Mouse (Mus musculus) yolk sac, embryonic 10.5 days (tissue): ENCODE results near the gene Tenm4.
A peak's percentile ranks its signal among the peaks of the same experiment; 100 is the strongest.
"Not testable (repeated sequence)": the region's sequence is repeated elsewhere in the genome, so short reads cannot be mapped to it uniquely, and the experiment has no call there.

Source experiments
- DNase-seq: peaks from one replicate; pipeline ENCODE4 v3.0.0-alpha.2; 2017; ENCODE audit warnings: low spot score

Gene Tenm4

DNA sequence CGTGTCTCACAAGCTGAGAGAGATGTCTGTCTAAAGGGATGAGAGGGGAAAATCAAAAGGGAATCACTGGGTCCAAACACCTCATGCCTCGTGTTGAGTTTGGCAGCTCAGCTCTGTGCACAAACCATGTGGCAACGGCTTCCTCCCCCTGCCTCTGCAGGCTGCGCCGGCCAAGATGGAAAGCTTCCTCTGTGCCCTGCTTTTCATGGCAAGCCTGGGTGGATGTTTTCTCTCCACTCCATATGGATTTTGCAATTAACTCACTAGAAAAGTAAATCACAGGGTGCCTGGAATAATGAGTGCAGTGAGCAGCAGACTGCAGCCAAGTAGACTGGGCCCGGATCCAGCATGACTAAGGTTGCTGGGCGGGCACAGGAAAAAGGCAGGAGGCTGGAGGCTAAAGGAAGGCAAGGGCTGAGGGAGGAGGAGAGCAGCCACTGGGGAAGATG is 404.2 kb downstream of the Tenm4 start:
- no peak for DNase-seq

DNA sequence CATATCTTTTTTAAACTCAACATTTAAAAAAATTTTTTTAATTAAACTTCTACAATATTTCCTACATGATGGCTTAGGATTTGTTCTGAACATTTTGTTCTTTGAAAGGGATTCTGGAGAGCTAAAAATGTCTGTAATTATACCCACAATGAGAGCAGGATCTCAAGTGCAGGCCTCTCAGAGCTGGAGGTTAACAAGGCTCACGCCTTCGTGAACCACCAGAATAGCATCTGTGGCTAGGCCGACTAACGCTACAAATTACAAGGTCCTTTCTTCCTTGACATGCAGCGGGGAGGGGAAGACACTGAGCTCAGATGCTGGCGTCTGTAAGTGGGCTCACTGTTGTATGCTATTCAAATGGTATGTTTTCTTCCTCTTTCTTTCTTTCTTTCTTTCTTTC is 411.7 kb downstream of the Tenm4 start:
- no peak for DNase-seq

DNA sequence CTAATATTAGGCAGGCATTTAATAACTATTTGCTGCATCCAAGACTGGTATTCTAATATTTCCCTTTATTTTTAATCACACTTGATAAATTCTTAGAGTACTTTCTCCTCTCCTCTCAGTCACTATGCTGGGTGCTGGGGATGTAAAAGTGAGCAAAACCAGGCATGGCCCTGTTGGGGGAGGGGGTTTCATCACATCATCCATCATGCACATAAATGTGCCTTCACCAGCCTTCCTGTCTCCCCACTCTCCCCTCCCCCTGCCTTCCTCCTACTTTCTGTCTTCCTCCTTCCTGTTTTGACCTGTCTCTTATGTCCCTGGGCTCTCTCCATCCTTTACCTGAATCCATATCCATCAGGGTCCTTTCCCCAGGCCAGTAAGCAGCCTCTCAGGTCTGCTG is 416.4 kb downstream of the Tenm4 start:
- no peak for DNase-seq

DNA sequence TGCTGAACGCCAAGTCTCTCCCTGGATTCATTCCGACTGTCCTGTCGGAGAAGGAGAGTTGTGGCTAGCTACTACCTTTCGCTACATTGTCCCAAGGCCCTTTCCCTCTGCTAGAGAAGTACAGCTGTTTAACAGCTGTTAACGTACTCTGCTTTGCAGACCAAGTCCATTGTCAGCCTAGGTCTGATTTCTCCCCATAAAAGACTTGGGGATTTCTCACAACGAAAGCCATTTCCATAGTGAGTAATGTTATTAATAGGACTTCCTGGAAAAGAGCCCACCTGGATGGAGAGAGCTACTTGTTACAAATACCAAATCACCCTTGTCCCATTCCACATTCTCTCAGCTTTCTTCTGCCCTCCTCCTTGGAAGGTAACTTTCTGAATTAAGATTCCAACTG is 417.5 kb downstream of the Tenm4 start:
- no peak for DNase-seq

DNA sequence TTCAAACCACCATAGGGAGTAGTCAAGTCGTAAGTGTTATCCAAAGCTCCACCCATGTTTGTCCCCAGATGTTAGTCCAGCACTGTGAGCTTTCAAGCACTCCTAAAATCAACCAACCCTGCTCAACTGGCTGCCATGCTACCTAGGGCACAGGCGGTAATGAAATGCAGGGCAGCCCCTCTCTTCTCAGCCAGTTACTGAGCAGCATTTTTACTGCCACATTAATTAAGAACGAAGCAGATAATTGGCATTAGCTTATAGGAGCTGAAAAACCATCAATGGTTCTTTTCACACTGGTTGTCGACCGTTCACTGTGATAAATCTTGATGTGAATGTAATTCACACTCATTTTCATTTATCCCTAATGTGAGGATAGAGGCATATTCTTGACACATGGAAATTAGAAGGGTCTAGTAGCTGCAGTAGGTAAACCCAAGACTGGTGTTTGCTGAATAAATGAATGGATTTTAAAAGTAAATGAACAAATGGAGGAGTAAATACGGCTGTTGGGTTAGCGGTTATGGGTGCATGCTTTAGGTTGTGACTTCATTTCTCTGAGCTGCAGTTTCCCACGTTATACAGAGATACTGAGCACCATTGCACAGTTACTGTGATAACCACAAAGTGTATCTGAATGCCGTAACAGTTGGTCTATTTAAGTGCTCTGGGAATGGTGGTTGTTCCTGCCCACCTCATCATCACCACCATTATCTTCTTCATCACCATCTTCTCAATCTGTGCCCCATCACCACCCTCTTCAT is 424.7 kb downstream of the Tenm4 start:
- DNase-seq, result no peak

DNA sequence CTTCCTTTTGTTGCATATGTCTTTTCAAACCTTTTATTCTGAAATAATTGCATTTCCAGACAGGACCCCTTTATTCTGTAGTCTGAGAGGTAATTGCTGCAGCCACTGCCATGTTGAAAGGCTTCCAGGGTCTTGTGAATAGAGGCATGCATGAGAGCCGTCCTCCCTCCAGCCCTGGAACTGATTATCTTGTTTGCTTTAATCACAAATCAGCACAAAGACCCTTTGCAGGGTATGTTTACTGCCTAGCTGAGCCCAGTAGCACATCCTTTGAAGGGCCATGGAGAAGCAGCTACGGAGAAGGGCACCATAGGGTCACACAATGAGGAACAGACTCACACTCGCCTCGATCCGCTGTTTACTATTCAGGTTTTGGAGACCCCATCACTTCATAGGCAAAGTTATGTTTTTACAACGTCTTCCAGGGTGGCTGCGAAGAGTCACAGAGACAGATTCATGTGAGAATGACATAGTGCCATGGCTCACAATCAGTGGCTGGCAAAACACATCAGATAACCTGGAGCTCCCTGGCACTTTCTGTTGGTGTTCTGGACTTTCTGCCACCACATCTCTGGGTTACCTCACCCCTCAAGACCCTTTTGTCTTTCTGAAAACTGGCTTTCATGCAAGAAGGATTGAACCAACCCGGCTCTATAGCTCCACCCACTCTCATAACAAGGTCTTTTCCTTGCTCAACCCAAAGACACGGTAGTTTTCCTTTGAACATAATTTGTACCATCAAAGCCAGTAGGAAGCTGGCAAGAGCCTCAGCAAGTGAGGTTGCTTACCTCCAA is 425.6 kb downstream of the Tenm4 start:
- no peak for DNase-seq

DNA sequence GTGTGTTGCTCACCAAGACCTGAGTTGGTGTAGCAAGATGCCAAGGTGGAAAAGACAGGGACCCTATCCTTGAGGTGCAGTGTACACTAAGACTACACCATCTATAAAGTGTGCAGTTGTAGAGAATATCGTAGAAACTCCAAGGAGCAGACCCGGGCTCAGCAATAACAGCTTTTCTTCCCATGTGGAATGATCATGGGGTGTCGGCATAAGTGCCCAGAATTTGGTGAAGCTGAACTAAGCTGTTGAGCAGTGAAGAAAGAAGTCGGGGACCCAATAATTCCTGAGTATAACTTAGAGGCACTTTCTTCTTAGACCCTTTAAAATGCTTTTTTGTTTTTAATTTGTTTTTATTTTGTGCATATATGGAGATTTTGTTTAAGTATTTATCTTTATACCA is 426.8 kb downstream of the Tenm4 start:
- DNase-seq, result no peak

DNA sequence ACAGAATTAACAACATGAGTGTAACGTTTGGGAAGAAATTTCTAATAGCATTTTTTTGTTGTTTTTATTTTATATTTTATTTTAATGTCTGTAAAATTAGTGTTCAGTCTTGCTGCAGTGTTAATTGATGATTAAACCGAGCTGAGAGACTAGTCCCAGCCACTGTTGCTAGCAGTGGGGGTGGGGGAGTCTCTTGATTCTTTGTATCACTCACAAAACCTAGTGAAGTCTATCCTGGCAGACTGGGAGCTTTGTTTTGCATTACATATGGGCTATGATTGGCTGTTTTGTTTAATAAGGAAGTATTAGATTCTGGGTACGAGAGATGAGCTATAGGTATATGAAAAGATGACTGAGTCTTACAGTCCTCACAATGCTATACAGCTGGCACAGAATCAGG is 428.0 kb downstream of the Tenm4 start:
- DNase-seq, result no peak

DNA sequence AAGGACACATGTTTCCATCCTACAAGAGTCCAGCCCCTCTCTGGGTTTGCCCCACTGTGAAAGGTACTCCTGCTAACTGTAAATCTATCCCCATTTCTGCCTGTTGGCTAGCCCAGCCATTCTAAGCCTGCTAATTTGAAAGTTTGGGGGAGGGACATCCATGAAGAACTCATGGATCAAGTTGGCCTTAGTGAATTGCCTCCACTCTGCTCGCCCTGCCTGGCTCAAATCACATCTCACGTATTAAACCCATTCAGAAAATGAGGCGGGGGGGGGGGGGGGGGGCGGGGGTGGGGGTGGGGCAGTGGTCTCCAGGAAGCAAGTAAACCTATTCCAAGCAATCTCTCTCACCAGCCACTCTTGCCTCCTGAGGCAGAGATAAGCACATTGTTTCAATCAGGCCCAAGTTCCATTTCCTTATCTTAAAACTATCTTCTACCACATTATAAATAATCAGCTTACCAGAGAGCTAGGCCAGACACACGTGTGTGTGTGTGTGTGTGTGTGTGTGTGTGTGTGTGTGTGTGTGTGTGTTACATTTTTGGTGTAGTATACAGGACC is 429.4 kb downstream of the Tenm4 start:
- no peak for DNase-seq

DNA sequence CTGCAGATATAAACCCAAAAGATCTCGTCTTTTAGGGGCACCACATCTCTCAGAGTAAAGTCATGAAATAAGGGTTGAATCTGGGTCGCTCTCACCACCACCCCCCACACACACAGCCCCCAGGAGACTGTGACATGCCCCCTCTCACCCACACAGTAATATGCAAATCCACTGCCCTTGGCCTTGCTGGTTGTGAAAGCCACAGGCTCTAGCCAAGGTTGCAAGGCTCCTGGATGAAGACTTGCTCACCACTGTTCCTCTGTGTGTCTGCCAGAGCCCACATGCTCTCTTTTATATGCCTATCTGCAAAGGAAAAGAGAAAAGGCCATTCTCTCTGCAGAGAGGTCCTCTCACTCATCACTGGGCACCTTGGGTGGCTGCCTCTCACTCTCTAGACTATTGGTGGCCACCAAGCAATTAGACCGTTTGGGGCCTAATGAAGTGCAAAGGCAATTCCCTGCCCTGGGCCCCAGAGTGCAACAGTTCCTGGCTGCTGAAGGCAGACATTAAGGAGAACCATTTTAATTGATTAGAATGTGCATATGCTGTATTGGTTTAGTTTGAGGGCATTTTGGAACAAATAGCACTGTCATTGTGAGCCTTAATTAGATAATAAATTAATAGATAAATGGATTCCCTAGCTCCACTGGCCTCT is 433.2 kb downstream of the Tenm4 start:
- no peak for DNase-seq

DNA sequence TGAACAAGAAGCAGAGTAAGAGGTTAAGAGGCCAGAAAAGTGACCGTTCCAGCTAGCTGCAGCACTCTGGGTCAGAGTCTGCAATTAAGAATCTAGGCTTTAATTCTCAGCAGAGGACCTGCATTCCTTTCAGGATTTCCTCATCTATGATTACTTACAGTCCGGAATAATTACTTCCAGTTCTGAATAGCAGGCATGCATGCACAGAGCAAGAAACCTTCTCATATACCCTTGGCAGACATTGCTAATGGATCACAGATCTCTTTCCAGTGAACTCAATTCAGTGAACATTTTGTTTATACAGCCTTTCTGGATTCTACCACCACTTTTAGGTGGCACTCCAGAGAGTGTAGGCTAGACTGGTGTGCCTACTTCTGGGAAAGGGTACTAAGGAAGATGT is 434.3 kb downstream of the Tenm4 start:
- DNase-seq, result no peak

DNA sequence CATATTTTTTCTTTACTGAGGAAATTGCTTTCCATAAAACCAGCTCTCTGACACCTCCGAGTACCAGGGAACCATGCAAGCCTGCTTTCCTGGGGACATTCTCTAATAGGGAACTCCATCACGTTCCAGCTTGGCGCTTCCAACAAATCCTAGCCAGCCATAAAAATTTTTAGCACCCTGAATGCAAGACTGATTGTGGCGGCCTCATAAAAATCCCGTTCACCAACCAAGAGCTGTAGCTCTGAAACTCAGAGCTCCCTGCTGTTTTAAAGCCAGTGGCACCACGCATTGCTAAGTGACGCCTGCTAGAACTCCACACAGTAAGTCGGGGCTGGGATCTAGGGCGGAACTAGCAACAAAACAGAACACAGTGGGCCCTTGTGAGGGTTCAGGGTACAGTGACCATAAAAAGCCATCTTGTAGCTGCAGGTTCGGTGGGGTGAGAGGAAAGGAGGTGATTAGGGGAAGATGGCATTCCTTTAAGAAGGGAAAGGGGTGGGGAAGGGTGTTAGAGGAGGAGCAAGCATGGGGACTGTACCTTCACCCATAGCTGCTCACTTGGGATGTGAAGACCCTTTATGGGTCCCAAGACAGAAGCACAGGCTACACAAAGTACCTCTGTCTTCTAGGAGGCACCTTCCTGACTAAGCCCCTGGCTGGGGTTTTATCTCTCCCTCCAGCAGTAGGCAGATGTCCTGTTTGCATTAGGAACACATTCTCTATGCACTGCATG is 439.0 kb downstream of the Tenm4 start:
- DNase-seq, result no peak

DNA sequence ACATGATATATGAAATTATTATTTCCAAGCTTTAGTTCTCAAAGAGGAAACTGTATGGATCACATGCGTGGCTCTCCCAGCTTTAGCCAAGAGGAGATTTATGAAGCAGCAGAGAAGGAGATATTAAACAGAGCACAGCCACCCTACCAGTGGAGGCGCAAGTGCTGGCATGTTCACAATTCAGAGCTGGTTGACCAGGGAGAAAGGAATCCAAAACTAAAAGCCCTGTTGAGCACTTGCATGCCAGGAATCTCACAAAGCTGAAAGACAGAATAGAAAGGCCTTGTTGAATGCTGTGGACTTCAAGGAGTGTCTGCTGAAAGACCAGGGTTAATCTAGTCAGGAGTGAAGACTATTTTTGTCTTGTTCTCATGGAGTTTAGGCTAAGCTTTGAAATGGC is 446.3 kb downstream of the Tenm4 start:
- DNase-seq, result no peak

DNA sequence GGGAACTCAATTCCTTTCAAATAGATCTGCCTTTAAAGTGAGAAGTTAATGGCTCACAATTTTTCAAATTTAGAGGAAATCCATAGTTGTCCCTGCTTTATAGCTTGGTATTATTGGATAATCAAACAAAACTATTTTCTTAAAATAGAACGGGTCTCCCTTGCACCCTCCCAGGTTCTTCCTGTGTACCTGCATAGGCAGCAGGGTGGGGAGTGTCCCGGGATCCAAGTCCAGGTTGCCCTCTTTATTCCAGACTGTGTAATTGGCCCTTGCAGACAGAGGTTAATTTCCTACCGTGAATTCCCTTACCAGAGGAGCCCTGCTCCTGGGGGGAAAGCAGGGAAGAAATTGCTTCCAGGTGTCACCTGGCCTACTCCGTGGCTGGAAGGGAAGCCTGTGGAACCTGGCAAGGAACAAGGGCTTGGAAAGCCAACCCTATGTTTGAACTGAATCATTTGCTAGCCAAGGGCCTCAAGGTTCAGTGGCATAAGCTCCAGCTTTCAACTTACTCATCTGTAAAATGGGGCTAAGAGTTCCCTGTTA is 449.0 kb downstream of the Tenm4 start:
- DNase-seq, result no peak

DNA sequence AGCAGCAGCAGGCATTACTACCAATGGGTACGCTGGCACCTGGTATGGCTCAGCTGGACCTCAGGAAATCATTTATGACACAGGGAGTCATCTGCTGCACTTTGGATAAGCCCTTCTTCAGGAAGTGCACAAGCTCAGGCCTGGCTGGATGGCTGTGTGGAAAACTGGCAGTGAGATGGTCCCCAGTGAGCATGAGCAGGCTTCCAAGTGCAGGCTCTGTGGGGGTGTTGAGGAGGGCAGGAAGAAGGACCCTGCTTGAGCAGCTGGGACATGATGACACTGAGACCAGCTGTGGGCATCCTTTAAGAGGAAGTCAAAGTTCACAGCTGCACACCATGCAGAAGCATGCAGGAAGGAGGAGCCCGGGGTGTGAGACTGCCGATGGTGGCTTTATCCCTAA is 455.3 kb downstream of the Tenm4 start:
- DNase-seq, result no peak

DNA sequence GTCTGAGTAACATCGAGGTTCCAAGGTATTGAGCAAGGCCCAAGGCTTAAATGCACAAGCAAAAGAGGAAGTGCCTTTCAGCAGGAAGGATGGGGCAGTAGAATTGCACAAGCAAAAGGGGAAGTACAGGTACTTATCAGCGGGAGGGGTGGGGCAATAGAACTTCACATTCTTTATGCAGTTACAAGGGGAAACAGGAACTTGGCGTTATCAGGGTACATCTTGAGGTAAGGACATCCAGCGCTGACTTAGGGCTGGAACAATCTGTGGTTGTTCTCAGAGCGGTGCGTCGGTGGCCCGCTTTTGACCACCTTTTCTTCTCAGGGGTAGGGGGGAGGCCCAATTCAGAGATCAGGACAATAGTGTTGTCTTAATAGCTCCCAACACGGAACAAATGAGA is 459.5 kb downstream of the Tenm4 start:
- not testable (repeated sequence) for DNase-seq

DNA sequence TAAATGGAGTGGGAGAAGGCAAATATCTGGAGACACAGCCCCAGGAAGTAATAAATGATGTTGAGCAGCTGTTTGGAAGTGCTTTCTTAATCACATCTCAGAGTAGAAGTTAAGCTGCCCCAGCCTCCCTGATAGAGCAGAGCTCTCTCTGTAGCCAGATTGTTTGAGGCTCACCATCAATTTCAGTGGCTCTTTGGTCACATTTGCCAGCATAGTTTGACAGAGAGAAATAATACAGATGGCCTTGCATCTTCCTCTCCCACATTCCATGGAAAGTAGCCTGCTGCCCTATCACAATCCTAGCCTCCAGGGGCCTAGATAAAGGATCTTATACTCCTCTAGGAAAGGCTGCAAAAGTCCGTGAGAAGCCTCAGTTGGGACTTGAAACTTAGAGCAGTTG is 462.0 kb downstream of the Tenm4 start:
- DNase-seq, result no peak

DNA sequence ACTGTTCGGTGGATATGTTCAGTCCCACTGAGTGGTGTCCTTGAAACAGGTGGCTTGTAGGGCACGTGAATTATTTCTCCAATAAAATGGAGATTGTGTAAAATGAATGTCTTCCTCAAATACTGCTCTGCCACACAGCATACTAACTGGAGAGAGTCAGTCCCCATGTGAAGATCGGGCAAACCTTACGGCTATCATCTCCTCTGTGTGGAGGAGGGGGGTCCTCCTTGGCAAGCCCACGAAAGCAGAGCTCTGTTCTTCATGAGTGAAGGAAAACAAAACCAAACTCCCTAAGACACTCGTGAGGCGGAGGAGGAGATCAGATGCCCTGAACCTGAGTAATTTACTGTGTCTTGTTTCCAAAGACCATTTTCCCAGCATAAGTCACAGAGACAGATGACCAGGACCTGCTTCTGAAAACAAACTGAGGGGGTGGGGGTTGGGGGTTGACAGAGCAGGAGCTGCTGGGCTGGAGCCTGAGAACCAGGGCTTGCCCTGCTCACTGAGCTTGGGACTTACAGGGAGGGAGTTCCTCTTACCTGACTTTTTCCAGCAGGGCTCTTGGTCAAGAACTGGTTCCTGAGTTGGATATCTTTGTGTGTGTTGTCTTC is 464.9 kb downstream of the Tenm4 start:
- DNase-seq, result no peak

DNA sequence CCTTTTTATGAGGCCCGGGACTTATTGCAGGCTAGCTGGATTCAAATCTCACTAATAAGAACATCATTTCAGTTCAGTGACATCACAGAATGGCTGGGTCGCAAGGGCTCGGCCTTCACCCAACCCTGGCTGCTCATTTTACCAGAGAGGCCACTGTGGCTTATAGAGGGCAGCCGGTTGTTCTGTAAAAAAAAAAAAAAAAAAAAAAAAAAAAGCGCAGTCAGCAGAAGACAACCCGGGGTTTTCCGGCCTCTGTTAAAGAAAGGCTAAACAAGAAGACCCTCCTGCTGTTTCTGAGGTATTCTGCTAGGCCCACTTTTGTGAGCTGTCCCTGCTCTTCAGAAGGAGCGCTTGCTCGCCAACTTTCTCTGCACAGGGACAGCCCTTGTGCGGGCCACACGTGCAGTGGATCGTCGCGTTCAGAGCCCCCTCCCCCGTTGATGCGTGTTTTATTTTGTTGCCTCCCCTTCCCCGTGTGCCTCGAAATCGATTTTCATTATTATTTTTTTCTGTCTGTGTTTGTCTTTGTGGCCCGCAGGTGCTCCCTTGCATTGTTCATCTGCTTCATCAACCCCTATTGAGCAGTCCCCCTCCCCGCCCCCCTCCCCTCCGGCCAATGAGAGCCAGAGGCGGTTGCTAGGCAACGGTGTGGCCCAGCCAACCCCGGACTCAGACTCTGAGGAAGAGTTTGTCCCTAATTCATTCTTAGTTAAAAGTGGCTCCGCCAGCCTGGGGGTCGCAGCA is 472.6 kb downstream of the Tenm4 start:
- DNase-seq, result peak; percentile 65

DNA sequence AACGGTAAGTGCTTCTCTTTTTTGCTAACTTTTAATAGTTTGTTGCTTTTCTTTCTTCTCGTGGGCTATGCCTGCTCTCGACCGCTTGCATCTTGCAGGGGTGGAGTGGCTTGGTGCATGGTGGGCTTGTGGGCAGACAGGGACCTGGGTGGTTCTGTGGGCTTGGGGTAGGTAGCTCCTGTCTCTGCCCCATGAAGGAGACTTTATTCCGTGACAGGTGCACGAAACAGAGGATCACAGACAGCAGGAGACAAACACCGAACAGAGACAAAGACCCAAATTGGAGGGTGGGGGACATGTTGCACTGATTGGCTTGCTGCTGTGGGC is 473.1 kb downstream of the Tenm4 start:
- no peak for DNase-seq

DNA sequence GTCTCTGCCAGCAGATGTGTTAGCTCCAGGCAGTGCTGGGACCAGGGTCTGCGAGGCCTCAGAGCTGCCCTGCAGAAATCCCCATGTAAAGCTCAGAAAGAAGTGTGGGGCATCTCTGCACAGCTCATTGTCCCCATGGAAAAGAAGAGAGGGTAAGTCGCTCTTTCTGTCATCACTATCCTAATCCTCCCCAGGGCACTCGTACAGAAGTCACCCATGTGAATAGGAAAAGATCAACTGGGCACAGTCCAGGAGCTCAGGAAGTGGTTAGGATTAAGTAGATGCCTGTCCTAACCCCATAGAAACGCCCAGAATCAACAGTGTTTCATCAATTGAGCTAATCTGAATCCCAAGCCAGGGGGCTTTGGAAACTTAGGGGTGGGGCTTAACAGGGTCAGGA is 476.6 kb downstream of the Tenm4 start:
- no peak for DNase-seq
